Mouse (Mus musculus) testis, adult 2 months (tissue): ENCODE results near the gene Hnrnpa2b1. TPM values are rescaled to one million over a fixed set of nuclear protein-coding genes. Genes with fewer than 3 reads are reported as not detected.

Source experiments
- H3K27ac ChIP-seq: fragments of 200-500 bp; 2 replicates; pipeline ENCODE4 v1.5.1; 2012; ENCODE audit warnings: low read depth, low read length; ENCODE audit not compliant: control insufficient read depth, insufficient read depth
- H3K27me3 ChIP-seq: fragments of 200-500 bp; 2 replicates; pipeline ENCODE4 v1.6.1; 2012; ENCODE audit warnings: mild to moderate bottlenecking, low read length, moderate library complexity; ENCODE audit not compliant: control insufficient read depth, insufficient read depth
- H3K36me3 ChIP-seq: fragments of 200-500 bp; 2 replicates; pipeline ENCODE4 v1.6.1; 2012; ENCODE audit warnings: mild to moderate bottlenecking, low read length; ENCODE audit not compliant: control insufficient read depth, insufficient read depth
- H3K4me1 ChIP-seq: fragments of 200-500 bp; 2 replicates; pipeline ENCODE4 v1.6.1; 2012; ENCODE audit warnings: low read length; ENCODE audit not compliant: control insufficient read depth, insufficient read depth
- H3K4me3 ChIP-seq: fragments of 200-500 bp; 2 replicates; pipeline ENCODE4 v1.5.1; 2012; ENCODE audit warnings: low read depth, mild to moderate bottlenecking, low read length, moderate library complexity, mixed read lengths; ENCODE audit not compliant: control insufficient read depth
- CTCF ChIP-seq: fragments of 200-500 bp; IDR thresholded peaks from 2 replicates; pipeline ENCODE4 v1.5.1; 2012; ENCODE audit warnings: low read depth, mild to moderate bottlenecking, inconsistent platforms, low read length, moderate library complexity; ENCODE audit not compliant: control insufficient read depth, insufficient read depth, insufficient replicate concordance
- POLR2A ChIP-seq: fragments of 200-500 bp; IDR thresholded peaks from 2 replicates; pipeline ENCODE4 v1.6.1; 2012; ENCODE audit warnings: low read depth, mild to moderate bottlenecking, inconsistent platforms, low read length, moderate library complexity; ENCODE audit not compliant: control insufficient read depth
- polyA plus RNA-seq: library from polyadenylated mRNA; depleted of rRNA; stranded (reverse); fragments of >200 nt; gene quantifications from 2 replicates; pipeline ENCODE4 v1.2.3, GENCODE M21; 2012

The Hnrnpa2b1 gene
- polyA plus RNA-seq, 1 experiment = 158 TPM

GRCm38 (mm10) chr6:51454949-51455348, 14.7 kb downstream of the Hnrnpa2b1 start:
- Histone ChIP-seq H3K27me3 (no peaks in the 10 kb centered on the region), H3K27ac (no peak overlapping the region), H3K4me1 (no peaks in the 10 kb centered on the region), H3K36me3 (no peaks in the 10 kb centered on the region), H3K4me3 (no peak overlapping the region)
- TF ChIP-seq POLR2A = no peak
- TF ChIP-seq CTCF = no peak

GRCm38 (mm10) chr6:51452927-51453503, 16.7 kb downstream of the Hnrnpa2b1 start:
- no peak for TF ChIP-seq POLR2A
- no peak for TF ChIP-seq CTCF
- no peaks in the 10 kb centered on the region for H3K36me3 ChIP-seq
- H3K27ac ChIP-seq = no peak overlapping the region
- no peaks in the 10 kb centered on the region for H3K4me1 ChIP-seq
- H3K27me3 ChIP-seq = no peaks in the 10 kb centered on the region
- H3K4me3 ChIP-seq = no peak overlapping the region

GRCm38 (mm10) chr6:51442191-51442835, 27.4 kb downstream of the Hnrnpa2b1 start:
- Histone ChIP-seq H3K27me3 (no peaks in the 10 kb centered on the region), H3K4me1 (no peaks in the 10 kb centered on the region), H3K36me3 (no peaks in the 10 kb centered on the region), H3K27ac (no peak overlapping the region), H3K4me3 (no peak overlapping the region)
- no peak for TF ChIP-seq CTCF
- TF ChIP-seq POLR2A = no peak

GRCm38 (mm10) chr6:51438826-51439330, 30.8 kb downstream of the Hnrnpa2b1 start:
- 0 out of 2 replicates have a peak, but pooled peaks cover under 1% of the 10 kb centered on the region for H3K4me1 ChIP-seq
- no peak overlapping the region for H3K4me3 ChIP-seq
- TF ChIP-seq CTCF (no peak), POLR2A (no peak)
- no peak overlapping the region for H3K27ac ChIP-seq
- no peaks in the 10 kb centered on the region for H3K36me3 ChIP-seq
- no peaks in the 10 kb centered on the region for H3K27me3 ChIP-seq

- Histone ChIP-seq H3K27me3 (no peaks in the 10 kb centered on the region), H3K27ac (no peak overlapping the region), H3K4me1 (peaks cover 10% of the 10 kb centered on the region), H3K36me3 (no peaks in the 10 kb centered on the region), H3K4me3 (no peak overlapping the region)
- no peak for TF ChIP-seq CTCF
- no peak for TF ChIP-seq POLR2A
Measured at GRCm38 (mm10) chr6:51437665-51438064, 32.0 kb downstream of the Hnrnpa2b1 start.

- no peak overlapping the region for H3K4me3 ChIP-seq
Measured at GRCm38 (mm10) chr6:51434270-51434669, 35.4 kb downstream of the Hnrnpa2b1 start.

GRCm38 (mm10) chr6:51432535-51433397, 36.9 kb downstream of the Hnrnpa2b1 start, which contains the start of gene Nfe2l3:
TSS of gene Nfe2l3 (plus strand) at chr6:51432670.
- no peak within 1 kb of the TSS for H3K27ac ChIP-seq
- no peaks in the 10 kb centered on the region for H3K36me3 ChIP-seq
- peaks cover 12% of the 10 kb centered on the region for H3K4me1 ChIP-seq
- H3K27me3 ChIP-seq = no peaks in the 10 kb centered on the region
- TF ChIP-seq CTCF (no peak), POLR2A (no peak)
- H3K4me3 ChIP-seq = peak within 1 kb of the TSS; percentile 79

More at GRCm38 (mm10) chr6:51434270-51434669, 35.4 kb downstream of the Hnrnpa2b1 start:
- Histone ChIP-seq H3K27me3 (no peaks in the 10 kb centered on the region), H3K4me1 (peaks cover 12% of the 10 kb centered on the region), H3K27ac (no peak overlapping the region), H3K36me3 (no peaks in the 10 kb centered on the region)
- no peak for TF ChIP-seq POLR2A
- no peak for TF ChIP-seq CTCF
